ENCODE assay signal across 9 mouse cellular contexts in genomic region chr9:121778066-121778624, GRCm38 (mm10). TPM values are rescaled to one million over a fixed set of nuclear protein-coding genes. Genes with fewer than 3 reads are reported as not detected.
DNase-seq lines count a peak whose midpoint lies in the region; ATAC-seq and TF ChIP-seq lines count a peak whose summit lies in the region.
"Had no signal": no experiment of that assay in that cellular context is flagged by ENCODE, and none has a peak within 500 bp of the region (broad histone marks: within the 10 kb centered on the region; RNA-seq: fewer than 3 reads in every experiment).

No protein-coding gene starts in this region.

- H3K4me1 ChIP-seq in lung, embryonic 16.5 days (replicated peaks; ENCODE audit: control insufficient read depth, insufficient read depth, low read length), result peaks cover 10% of the 10 kb centered on the region
- peaks cover 3% of the 10 kb centered on the region; the same call in 1 of the 2 replicates for H3K4me1 ChIP-seq in lung, adult 2 months (ENCODE audit: control insufficient read depth, insufficient read depth, low read length)
- peaks cover 9% of the 10 kb centered on the region for H3K4me1 ChIP-seq in forebrain, embryonic 12.5 days
- H3K4me1 ChIP-seq in hindbrain, embryonic 16.5 days (ENCODE audit: control insufficient read depth, insufficient read depth, low read depth, low read length), result peaks cover 5% of the 10 kb centered on the region
- H3K4me1 ChIP-seq in limb, embryonic 12.5 days (replicated peaks), result peaks cover 10% of the 10 kb centered on the region

- TF ChIP-seq CTCF in lung, adult 2 months (IDR thresholded peaks at IDR 0.05; ENCODE audit: insufficient read depth, low read length), result no peak

- DNase-seq in lung, adult 2 months, result no peak
- peak; percentile 74 for DNase-seq in retina, postnatal 1 day
- DNase-seq in yolk sac, embryonic 10.5 days (ENCODE audit: low spot score), result no peak
- DNase-seq in cerebellum, postnatal 36 days, result no peak

- TF ChIP-seq POLR2A in lung, adult 2 months (IDR thresholded peaks at IDR 0.05; ENCODE audit: borderline replicate concordance, extremely low read depth, low read depth, low read length), result no peak

- H3K36me3 ChIP-seq in lung, embryonic 16.5 days (ENCODE audit: control insufficient read depth, insufficient read depth, low read length), result no peaks in the 10 kb centered on the region
- no peaks in the 10 kb centered on the region for H3K36me3 ChIP-seq in forebrain, embryonic 12.5 days (replicated peaks)
- no peaks in the 10 kb centered on the region for H3K36me3 ChIP-seq in hindbrain, embryonic 16.5 days (ENCODE audit: control insufficient read depth, insufficient read depth, low read length)
- H3K36me3 ChIP-seq in limb, embryonic 12.5 days, result no peaks in the 10 kb centered on the region

- peak; percentile 27; the same call in 1 of the 2 replicates for ATAC-seq in lung, embryonic 16.5 days (ENCODE audit: low read depth)
- 0 out of 2 replicates have a peak, but pooled peaks have one; percentile 27 for ATAC-seq in forebrain, embryonic 12.5 days (ENCODE audit: low FRiP score)
- ATAC-seq in hindbrain, embryonic 16.5 days, result peak; percentile 74
- ATAC-seq in limb, embryonic 12.5 days (ENCODE audit: insufficient number of reproducible peaks, insufficient read depth, low FRiP score, low TSS enrichment, low read depth), result no peak

- H3K9me3 ChIP-seq in lung, embryonic 16.5 days (ENCODE audit: control insufficient read depth, low read length), result no peaks in the 10 kb centered on the region
- H3K9me3 ChIP-seq in forebrain, embryonic 12.5 days, result no peaks in the 10 kb centered on the region
- no peaks in the 10 kb centered on the region for H3K9me3 ChIP-seq in hindbrain, embryonic 16.5 days (ENCODE audit: control insufficient read depth, low read length)
- no peaks in the 10 kb centered on the region for H3K9me3 ChIP-seq in limb, embryonic 12.5 days

- WGBS in lung, embryonic 16.5 days, result 14% methylated on average over 53 of the region's 54 CpGs
- WGBS in lung, adult 2 months, result 10% methylated on average over 54 of the region's 54 CpGs
- 14% methylated on average over 54 of the region's 54 CpGs for WGBS in forebrain, embryonic 12.5 days
- WGBS in hindbrain, embryonic 16.5 days, result 11% methylated on average over 54 of the region's 54 CpGs
- 15% methylated on average over 54 of the region's 54 CpGs for WGBS in limb, embryonic 12.5 days

- peaks cover 34% of the 10 kb centered on the region for H3K27me3 ChIP-seq in lung, embryonic 16.5 days (ENCODE audit: control insufficient read depth, insufficient read depth, low read depth, low read length)
- H3K27me3 ChIP-seq in forebrain, embryonic 12.5 days, result peaks cover 51% of the 10 kb centered on the region
- peaks cover 9% of the 10 kb centered on the region for H3K27me3 ChIP-seq in hindbrain, embryonic 16.5 days (replicated peaks; ENCODE audit: control insufficient read depth, insufficient read depth, low read length)
- peaks cover 56% of the 10 kb centered on the region for H3K27me3 ChIP-seq in limb, embryonic 12.5 days

- 0 out of 2 replicates have a peak overlapping the region, but pooled peaks have one; percentile 19 for H3K9ac ChIP-seq in lung, embryonic 16.5 days (ENCODE audit: low read length)
- H3K9ac ChIP-seq in forebrain, embryonic 12.5 days, result peak overlapping the region; percentile 22; the same call in 1 of the 2 replicates
- peak overlapping the region; percentile 48 for H3K9ac ChIP-seq in hindbrain, embryonic 16.5 days (ENCODE audit: low read depth, low read length)
- peak overlapping the region; percentile 37; the same call in 1 of the 2 replicates for H3K9ac ChIP-seq in limb, embryonic 12.5 days (replicated peaks)

- H3K4me2 ChIP-seq in lung, embryonic 16.5 days (ENCODE audit: low read depth, low read length), result peak overlapping the region; percentile 62
- peak overlapping the region; percentile 57 for H3K4me2 ChIP-seq in forebrain, embryonic 12.5 days
- H3K4me2 ChIP-seq in hindbrain, embryonic 16.5 days (ENCODE audit: low read length), result peak overlapping the region; percentile 80
- H3K4me2 ChIP-seq in limb, embryonic 12.5 days, result peak overlapping the region; percentile 56

- no peak overlapping the region for H3K27ac ChIP-seq in lung, embryonic 16.5 days (ENCODE audit: low read length)
- H3K27ac ChIP-seq in forebrain, embryonic 12.5 days, result no peak overlapping the region
- H3K27ac ChIP-seq in hindbrain, embryonic 16.5 days (ENCODE audit: low read depth, low read length), result no peak overlapping the region
- H3K27ac ChIP-seq in limb, embryonic 12.5 days, result no peak overlapping the region
- H3K27ac ChIP-seq: macrophage had no signal

- H3K4me3 ChIP-seq in lung, embryonic 16.5 days (ENCODE audit: low read length), result peak overlapping the region; percentile 37
- no peak overlapping the region for H3K4me3 ChIP-seq in lung, adult 2 months (replicated peaks; ENCODE audit: extremely low read depth, low read depth, low read length)
- H3K4me3 ChIP-seq in forebrain, embryonic 12.5 days (replicated peaks), result peak overlapping the region; percentile 34
- H3K4me3 ChIP-seq in hindbrain, embryonic 16.5 days (ENCODE audit: low read length), result peak overlapping the region; percentile 45
- peak overlapping the region; percentile 35 for H3K4me3 ChIP-seq in limb, embryonic 12.5 days (replicated peaks)

RNA-seq across cellular contexts. Expression of gene Klhl40, which starts 0.7 kb away (rescaled TPM):
- polyA plus RNA-seq in lung, embryonic 16.5 days (2015; fragmentation: Nextera tagmentation; extraction: Ambion mirVana), result 0.57 and 2.2 TPM in 2 replicates
- 0.49 and 4.4 TPM in 2 replicates for polyA plus RNA-seq in lung, adult 2 months (2012; rRNA removed)
- polyA plus RNA-seq in forebrain, embryonic 12.5 days (2016; fragmentation: Nextera tagmentation; extraction: Ambion mirVana), result 0.28 TPM in 1 of 2 replicates, not detected in the other
- 1.9 and 3.3 TPM in 2 replicates for polyA plus RNA-seq in hindbrain, embryonic 16.5 days (2015; fragmentation: Nextera tagmentation; extraction: Ambion mirVana)
- 5.9 and 7.0 TPM in 2 replicates for polyA plus RNA-seq in limb, embryonic 12.5 days (2016; fragmentation: Nextera tagmentation; extraction: Ambion mirVana)
- polyA plus RNA-seq: macrophage had no signal

RNA-seq across cellular contexts. Expression of gene Hhatl, which starts 14.2 kb away (rescaled TPM):
- polyA plus RNA-seq in lung, embryonic 16.5 days (2015; fragmentation: Nextera tagmentation; extraction: Ambion mirVana), result 1.4 and 2.4 TPM in 2 replicates
- 7.4 and 11.0 TPM in 2 replicates for polyA plus RNA-seq in lung, adult 2 months (2012; rRNA removed)
- not detected in 2 replicates for polyA plus RNA-seq in forebrain, embryonic 12.5 days (2016; fragmentation: Nextera tagmentation; extraction: Ambion mirVana)
- polyA plus RNA-seq in hindbrain, embryonic 16.5 days (2015; fragmentation: Nextera tagmentation; extraction: Ambion mirVana), result 0.50 and 0.55 TPM in 2 replicates
- 0.19 and 0.22 TPM in 2 replicates for polyA plus RNA-seq in limb, embryonic 12.5 days (2016; fragmentation: Nextera tagmentation; extraction: Ambion mirVana)
- polyA plus RNA-seq: macrophage had no signal

RNA-seq across cellular contexts. Expression of gene Zfp651, which starts 19.0 kb away (rescaled TPM):
- polyA plus RNA-seq in lung, embryonic 16.5 days (2015; fragmentation: Nextera tagmentation; extraction: Ambion mirVana), result 7.3 and 7.4 TPM in 2 replicates
- polyA plus RNA-seq in lung, adult 2 months (2012; rRNA removed), result 26.8 and 46.2 TPM in 2 replicates
- 9.5 and 10.8 TPM in 2 replicates for polyA plus RNA-seq in forebrain, embryonic 12.5 days (2016; fragmentation: Nextera tagmentation; extraction: Ambion mirVana)
- polyA plus RNA-seq in hindbrain, embryonic 16.5 days (2015; fragmentation: Nextera tagmentation; extraction: Ambion mirVana), result 15.0 and 22.8 TPM in 2 replicates
- polyA plus RNA-seq in limb, embryonic 12.5 days (2016; fragmentation: Nextera tagmentation; extraction: Ambion mirVana), result 13.7 and 16.7 TPM in 2 replicates

RNA-seq across cellular contexts. Expression of gene Nktr, which starts 59.2 kb away (rescaled TPM):
- polyA plus RNA-seq in lung, embryonic 16.5 days (2015; fragmentation: Nextera tagmentation; extraction: Ambion mirVana), result 61.9 and 69.5 TPM in 2 replicates
- 36.6 and 48.6 TPM in 2 replicates for polyA plus RNA-seq in lung, adult 2 months (2012; rRNA removed)
- polyA plus RNA-seq in forebrain, embryonic 12.5 days (2016; fragmentation: Nextera tagmentation; extraction: Ambion mirVana), result 75.7 and 78.2 TPM in 2 replicates
- polyA plus RNA-seq in hindbrain, embryonic 16.5 days (2015; fragmentation: Nextera tagmentation; extraction: Ambion mirVana), result 43.2 and 44.4 TPM in 2 replicates
- polyA plus RNA-seq in limb, embryonic 12.5 days (2016; fragmentation: Nextera tagmentation; extraction: Ambion mirVana), result 68.4 and 71.5 TPM in 2 replicates
